Mouse (Mus musculus) kidney, postnatal 36 days (tissue): ENCODE data around the gene Hbq1b.

Experiments used
- DNase-seq, 2 experiments: peaks; one replicate each; pipeline ENCODE4 v3.0.0; 2021 to 2022; ENCODE audit warnings: mixed read lengths in 2 of 2

The Hbq1b gene

GRCm38 (mm10) chr11:32301506-32301905 lies 14.7 kb downstream of the Hbq1b start:
- DNase-seq: no peak

- no peak for DNase-seq
Observed at GRCm38 (mm10) chr11:32302824-32303419, 16.2 kb downstream of the Hbq1b start.

DNA sequence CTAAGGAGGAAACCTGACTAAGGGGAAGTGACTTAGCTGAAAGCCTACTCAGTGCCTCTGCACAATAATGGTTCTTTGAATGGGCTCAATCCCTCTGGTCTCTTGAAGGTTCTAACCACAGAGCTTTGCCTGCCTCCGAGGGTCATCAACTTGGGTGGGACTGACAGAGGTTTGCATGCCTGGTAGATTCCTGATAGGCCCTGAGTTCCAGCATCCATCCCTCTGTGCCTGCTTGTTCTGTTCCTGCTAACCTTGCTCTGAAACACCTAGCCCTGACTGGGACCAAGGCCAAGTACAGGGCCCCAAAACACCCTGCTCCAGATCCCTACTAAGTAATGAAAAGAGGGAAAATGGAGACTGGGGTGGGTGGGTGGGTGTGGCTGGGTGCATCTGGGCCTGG lies 16.7 kb downstream of the Hbq1b start:
- no peak for DNase-seq

DNA sequence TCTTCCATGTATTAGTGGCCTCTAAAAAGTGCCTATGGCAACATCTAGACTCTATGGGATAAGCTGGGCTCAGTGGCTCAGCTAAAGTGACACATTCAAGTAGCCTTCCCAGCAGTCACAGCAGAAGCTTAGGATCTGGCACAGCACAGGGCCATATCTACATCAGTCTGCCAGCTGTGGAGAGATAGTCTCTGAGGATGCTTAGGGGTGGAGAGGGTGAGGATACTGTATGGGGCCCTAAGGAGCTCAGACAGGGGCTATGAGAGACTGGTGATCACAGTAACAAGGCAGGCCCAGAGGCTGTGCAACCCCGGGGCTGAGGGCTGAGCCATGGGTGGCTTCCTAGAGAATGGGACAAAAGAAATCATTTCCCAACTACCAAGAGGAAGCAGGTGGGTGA lies 20.2 kb downstream of the Hbq1b start:
- DNase-seq: no peak

DNA sequence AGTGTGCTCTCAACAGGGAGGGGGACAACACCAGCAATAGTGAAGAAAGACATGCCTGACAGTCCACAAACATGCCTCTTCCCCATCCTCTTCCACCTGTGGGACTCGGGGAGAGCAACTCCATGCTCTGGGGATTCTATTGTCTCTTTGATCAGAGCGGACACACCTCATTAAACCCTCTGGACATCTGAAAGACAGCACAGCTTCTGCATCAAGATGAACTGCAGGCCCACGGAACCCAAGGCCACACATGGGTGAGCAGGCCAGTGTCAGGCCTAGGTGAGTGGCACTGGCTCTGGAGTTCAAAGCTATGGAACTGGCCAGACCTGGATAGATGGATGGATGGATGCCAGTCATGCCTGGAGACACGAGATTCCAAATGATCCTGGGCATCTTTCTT lies 22.7 kb downstream of the Hbq1b start:
- no peak for DNase-seq

DNA sequence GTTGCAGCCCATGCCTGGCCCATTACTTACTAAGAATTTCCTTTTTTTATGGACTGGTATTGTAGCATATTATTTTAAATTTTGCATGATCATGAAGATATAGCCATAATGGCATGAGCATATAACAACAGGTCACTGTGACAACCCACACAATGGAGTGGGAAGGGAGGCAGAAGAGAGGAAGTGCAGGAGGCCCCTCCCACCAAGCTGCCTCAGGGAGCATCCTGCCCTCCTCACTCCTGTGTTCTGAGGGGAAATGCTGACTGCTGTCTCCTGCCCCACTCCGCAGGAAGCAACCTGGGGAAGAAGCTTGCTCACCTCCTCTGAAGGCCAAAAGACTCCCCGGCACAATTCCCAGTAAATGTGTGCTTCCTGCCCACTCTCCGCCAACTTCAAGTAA lies 23.2 kb downstream of the Hbq1b start:
- DNase-seq: no peak

GRCm38 (mm10) chr11:32316009-32316408 lies 29.2 kb downstream of the Hbq1b start:
- DNase-seq: no peak

DNA sequence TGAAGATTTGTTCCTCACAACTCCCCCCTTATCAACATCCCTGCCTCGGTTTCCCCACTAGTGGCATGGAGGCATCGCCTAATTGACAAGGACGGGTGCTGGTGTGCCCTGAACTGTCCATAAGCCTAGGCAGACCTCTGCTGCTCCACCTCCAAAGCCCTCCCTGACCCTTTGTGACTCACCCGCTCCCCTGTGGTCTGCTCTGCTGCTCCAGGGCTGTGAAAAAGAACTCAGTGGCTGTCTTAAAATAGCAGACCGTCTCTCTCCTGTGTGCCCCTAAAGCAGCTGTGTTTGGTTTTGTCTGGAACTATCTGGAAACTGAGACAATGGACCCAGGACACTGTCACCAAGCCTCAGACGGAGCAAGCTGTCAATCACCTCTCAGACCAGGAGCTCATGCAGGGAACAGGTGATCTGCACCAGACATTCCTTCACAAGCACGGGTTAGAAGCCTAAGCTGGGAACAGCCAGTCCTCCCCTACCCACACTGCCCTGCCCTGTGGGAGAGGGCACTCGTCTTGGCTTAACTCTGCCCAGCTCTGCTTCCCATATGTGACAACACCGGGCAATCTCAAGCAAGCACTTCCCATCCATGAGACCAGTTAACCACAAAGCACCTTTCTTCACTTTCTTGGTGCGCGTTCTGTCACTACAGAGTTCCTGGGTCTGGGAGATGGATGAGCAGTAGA lies 33.9 kb downstream of the Hbq1b start:
- DNase-seq: no peak

GRCm38 (mm10) chr11:32321196-32321565 lies 34.4 kb downstream of the Hbq1b start:
- DNase-seq: peak; percentile 48 to 84

- peak; percentile 86 to 95 for DNase-seq
Observed at GRCm38 (mm10) chr11:32324609-32325008, 37.8 kb downstream of the Hbq1b start.

- peak; percentile 58 to 63 for DNase-seq
Observed at GRCm38 (mm10) chr11:32331075-32331474, 44.3 kb downstream of the Hbq1b start.

DNA sequence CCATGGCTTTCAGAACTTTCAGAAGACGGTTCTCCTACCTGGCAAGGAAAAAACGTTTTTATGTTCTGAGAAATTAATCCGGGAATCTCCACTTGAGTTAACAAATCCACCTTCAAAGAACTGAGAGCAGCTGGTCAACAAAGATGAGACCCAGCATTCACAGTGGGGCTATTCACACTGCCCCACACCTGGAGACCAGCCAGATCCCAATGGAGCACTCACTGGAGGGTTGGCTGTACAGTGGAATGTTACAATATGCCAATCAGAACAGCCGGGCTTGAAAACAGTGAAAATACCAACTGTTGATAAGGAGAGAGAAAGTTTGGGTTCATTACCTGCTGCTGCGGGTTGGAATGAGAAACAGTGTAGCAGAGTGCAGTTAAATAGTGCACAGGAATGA lies 45.1 kb downstream of the Hbq1b start:
- no peak for DNase-seq

GRCm38 (mm10) chr11:32333235-32333634 lies 46.5 kb downstream of the Hbq1b start:
- DNase-seq: no peak

DNA sequence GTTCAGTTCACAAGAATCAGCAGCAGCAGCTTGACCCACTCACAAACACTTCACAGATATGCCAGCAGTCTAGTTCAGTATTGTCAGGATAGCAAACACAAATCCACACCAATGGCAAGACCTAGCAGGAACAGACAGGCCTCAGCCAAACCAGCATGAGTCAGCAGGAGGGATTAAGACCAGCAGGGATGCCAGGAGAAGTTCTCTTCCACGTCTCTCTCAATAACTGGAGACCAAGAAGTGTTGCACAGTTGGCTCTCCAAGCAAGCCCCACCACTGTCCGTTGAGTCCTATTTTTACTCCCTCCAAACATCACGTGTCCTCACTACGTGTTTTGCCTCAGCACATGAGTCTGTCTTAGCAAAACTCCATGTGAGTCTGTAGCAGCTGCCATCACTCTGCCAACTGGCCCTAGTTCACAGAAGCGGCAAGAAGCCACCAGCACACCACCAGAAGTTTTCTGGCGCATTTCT lies 49.7 kb downstream of the Hbq1b start:
- no peak for DNase-seq
